Mouse (Mus musculus) heart, postnatal 0 days (tissue): ENCODE measurements around the gene Fgg. TPM values are rescaled to one million over a fixed set of nuclear protein-coding genes. Genes with fewer than 3 reads are reported as not detected.

Source experiments
- ATAC-seq: fragments of 200-750 bp; cut with Nextera tagmentation; 2 replicates; pipeline ENCODE4 v1.8.0; 2017; ENCODE audit warnings: low read depth, moderate number of reproducible peaks, moderate library complexity; ENCODE audit not compliant: insufficient read depth
- DNase-seq: peaks from one replicate; pipeline ENCODE4 v3.0.0-alpha.2; 2016; ENCODE audit warnings: low spot score
- H3K27ac ChIP-seq: fragments of 300-500 bp; sonication (generic); 2 replicates; pipeline ENCODE4 v1.5.1; 2014; ENCODE audit warnings: low read depth, mild to moderate bottlenecking
- H3K27me3 ChIP-seq: fragments of 300-500 bp; sonication (generic); 2 replicates; pipeline ENCODE4 v1.6.1; 2014; ENCODE audit warnings: low read length, mixed read lengths; ENCODE audit not compliant: control insufficient read depth, insufficient read depth
- H3K36me3 ChIP-seq: fragments of 300-500 bp; sonication (generic); replicated peaks from 2 replicates; pipeline ENCODE4 v1.6.1; 2014; ENCODE audit warnings: low read length, mixed read lengths; ENCODE audit not compliant: control insufficient read depth, insufficient read depth
- H3K4me1 ChIP-seq: fragments of 300-500 bp; sonication (generic); 2 replicates; pipeline ENCODE4 v1.6.1; 2014; ENCODE audit warnings: antibody characterized with exemption; ENCODE audit not compliant: control insufficient read depth, insufficient read depth
- H3K4me2 ChIP-seq: fragments of 300-500 bp; sonication (generic); 2 replicates; pipeline ENCODE4 v1.6.1; 2014; ENCODE audit warnings: low read depth, mild to moderate bottlenecking, low read length, moderate library complexity
- H3K4me3 ChIP-seq: fragments of 300-500 bp; sonication (generic); 2 replicates; pipeline ENCODE4 v1.5.1; 2014; ENCODE audit warnings: low read depth, low read length
- H3K9ac ChIP-seq: fragments of 300-500 bp; sonication (generic); replicated peaks from 2 replicates; pipeline ENCODE4 v1.6.1; 2014; ENCODE audit warnings: low read depth, low read length, mixed read lengths
- H3K9me3 ChIP-seq: fragments of 300-500 bp; sonication (generic); replicated peaks from 2 replicates; pipeline ENCODE4 v1.6.1; 2016; ENCODE audit warnings: low read length; ENCODE audit not compliant: control insufficient read depth
- CTCF ChIP-seq: IDR thresholded peaks from 2 replicates; pipeline ENCODE4 v1.5.1; 2016; ENCODE audit warnings: antibody characterized with exemption, control low read depth, low read depth
- EP300 ChIP-seq: IDR thresholded peaks from 2 replicates; pipeline ENCODE4 v1.6.1; 2016; ENCODE audit warnings: antibody characterized with exemption, low read depth
- WGBS: fragments of 180-500 bp; shearing (Covaris S2); extraction: QIAGEN DNeasy Blood & Tissue Kit; methylation state at CpG from one replicate; pipeline ENCODE4 v1.1.7; 2014; 5-methylcytosine and 5-hydroxymethylcytosine counted together
- polyA plus RNA-seq: library from polyadenylated mRNA; unstranded; fragments of >200 nt; fragmentation: Nextera tagmentation; extraction: Ambion mirVana; gene quantifications from 2 replicates; pipeline ENCODE4 v1.2.1, GENCODE M21; 2015
- total RNA-seq: library from RNA; depleted of rRNA; stranded (reverse); fragments of >200 nt; gene quantifications from 2 replicates; pipeline ENCODE4 v1.2.3, GENCODE M21; 2014; ENCODE audit warnings: low replicate concordance

Gene Fgg
- total and polyA plus RNA-seq, 2 experiments from 2014 or later = 0.26 to 2.4 TPM

DNA sequence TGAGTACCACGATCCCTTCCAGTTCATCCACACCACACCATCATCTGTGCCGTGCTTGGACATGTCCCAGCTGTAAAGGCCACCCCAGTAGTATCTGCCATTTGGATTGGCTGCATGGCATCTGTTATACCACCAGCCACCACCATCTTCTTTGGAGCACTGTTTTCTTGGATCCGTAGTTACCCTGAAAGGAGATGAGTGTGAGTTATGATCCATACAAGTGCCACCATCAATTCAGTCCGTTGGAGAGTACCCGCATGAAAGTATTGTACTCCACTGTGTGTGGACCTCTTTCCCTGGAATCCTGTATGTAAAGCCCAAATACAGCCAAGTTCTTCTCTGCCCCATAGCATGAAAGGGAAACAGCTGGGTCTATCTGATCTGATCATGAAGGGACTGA is 34.9 kb downstream of the Fgg start:
- no peak overlapping the region for H3K4me3 ChIP-seq
- TF ChIP-seq EP300 (no peak), CTCF (no peak)
- H3K4me1 ChIP-seq = no peaks in the 10 kb centered on the region
- no peak overlapping the region for H3K4me2 ChIP-seq
- DNase-seq = no peak
- H3K27me3 ChIP-seq = no peaks in the 10 kb centered on the region
- no peak overlapping the region for H3K27ac ChIP-seq
- H3K36me3 ChIP-seq = no peaks in the 10 kb centered on the region
- ATAC-seq = no peak
- WGBS = 85% methylated on average over 5 of the region's 5 CpGs
- no peaks in the 10 kb centered on the region for H3K9me3 ChIP-seq
- H3K9ac ChIP-seq = no peak overlapping the region

DNA sequence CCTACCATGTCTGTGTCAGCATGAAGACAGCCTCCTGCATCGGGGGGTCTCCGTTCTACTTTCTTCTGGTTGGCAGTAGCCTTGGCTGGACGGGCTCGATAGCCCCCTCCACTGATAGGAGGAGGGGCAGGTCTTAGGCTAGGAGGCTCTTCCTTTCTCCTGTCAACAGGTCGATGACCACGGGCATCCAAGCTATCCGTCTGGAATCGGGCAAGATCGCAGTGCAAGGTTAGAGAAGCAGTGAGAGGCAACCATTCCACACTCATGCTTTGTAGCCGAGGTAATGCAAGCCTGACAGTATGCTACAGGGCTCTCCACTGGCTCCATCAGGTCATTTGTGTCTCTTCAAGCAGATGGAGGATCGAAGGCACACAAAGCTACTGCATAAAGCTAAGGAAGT is 39.1 kb downstream of the Fgg start:
- no peak overlapping the region for H3K4me3 ChIP-seq
- H3K9me3 ChIP-seq = no peaks in the 10 kb centered on the region
- no peaks in the 10 kb centered on the region for H3K27me3 ChIP-seq
- no peak overlapping the region for H3K4me2 ChIP-seq
- ATAC-seq (no peak), DNase-seq (no peak)
- H3K4me1 ChIP-seq = no peaks in the 10 kb centered on the region
- H3K36me3 ChIP-seq = no peaks in the 10 kb centered on the region
- WGBS = 77% methylated on average over 11 of the region's 11 CpGs
- TF ChIP-seq EP300 (no peak), CTCF (no peak)
- H3K27ac ChIP-seq = no peak overlapping the region
- H3K9ac ChIP-seq = no peak overlapping the region

GRCm38 (mm10) chr3:83049680-83050079 is 42.2 kb downstream of the Fgg start, which contains the start of gene Fgb:
TSS of gene Fgb (minus strand) at chr3:83049863.
- Histone ChIP-seq H3K27me3 (no peaks in the 10 kb centered on the region), H3K4me2 (no peak within 1 kb of the TSS), H3K9me3 (no peaks in the 10 kb centered on the region), H3K9ac (no peak within 1 kb of the TSS), H3K36me3 (no peaks in the 10 kb centered on the region), H3K4me1 (no peaks in the 10 kb centered on the region), H3K4me3 (no peak within 1 kb of the TSS), H3K27ac (no peak within 1 kb of the TSS)
- TF ChIP-seq EP300 (no peak), CTCF (no peak)
- DNase-seq (no peak), ATAC-seq (no peak)
- 84% methylated on average over 8 of the region's 8 CpGs for WGBS

GRCm38 (mm10) chr3:83050661-83051060 is 43.1 kb downstream of the Fgg start:
- H3K4me1 ChIP-seq = no peaks in the 10 kb centered on the region
- H3K4me3 ChIP-seq = no peak overlapping the region
- H3K36me3 ChIP-seq = no peaks in the 10 kb centered on the region
- 63% methylated on average over 5 of the region's 5 CpGs for WGBS
- TF ChIP-seq CTCF (no peak), EP300 (no peak)
- no peak overlapping the region for H3K9ac ChIP-seq
- no peaks in the 10 kb centered on the region for H3K27me3 ChIP-seq
- H3K27ac ChIP-seq = no peak overlapping the region
- no peak overlapping the region for H3K4me2 ChIP-seq
- ATAC-seq (no peak), DNase-seq (no peak)
- no peaks in the 10 kb centered on the region for H3K9me3 ChIP-seq

DNA sequence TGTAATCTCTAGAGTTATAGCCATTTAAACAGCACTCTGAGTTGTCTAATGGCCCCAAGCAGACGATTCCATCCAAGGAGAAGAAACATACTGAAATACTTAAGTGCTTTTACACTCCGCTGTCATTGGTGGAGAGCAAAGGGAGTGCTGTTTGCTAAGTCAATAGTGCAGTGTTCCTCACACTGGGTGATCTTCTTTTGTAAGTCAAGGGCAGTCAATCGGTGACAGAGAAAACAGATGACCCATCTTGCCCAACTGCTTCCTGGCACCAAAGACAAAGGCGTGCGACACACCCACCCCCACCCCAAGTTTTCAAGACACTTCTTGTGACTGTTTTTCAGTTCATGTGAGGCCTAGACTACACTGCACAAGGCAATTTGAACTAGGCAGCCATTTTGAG is 44.6 kb downstream of the Fgg start:
- ATAC-seq = no peak
- 78% methylated on average over 5 of the region's 5 CpGs for WGBS

DNA sequence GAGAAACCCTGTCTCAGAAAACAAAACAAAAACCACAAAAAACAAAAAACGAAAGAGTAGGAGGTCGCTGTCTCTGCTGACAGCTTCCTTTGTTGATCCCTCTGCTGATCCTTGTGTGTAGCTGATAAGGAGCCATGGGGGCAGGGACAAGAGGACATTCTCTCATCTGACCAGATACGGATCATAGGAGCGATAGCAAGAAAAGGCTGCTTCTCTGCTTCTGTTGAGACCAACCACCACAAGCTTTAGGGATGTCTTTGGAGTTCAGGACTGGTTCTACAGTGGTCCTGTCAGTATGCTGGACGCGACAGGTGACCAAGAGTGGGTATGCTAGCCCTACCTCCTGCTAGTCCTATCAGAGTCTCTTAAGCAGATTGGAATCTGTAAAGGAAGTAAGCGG is 45.6 kb downstream of the Fgg start:
- peaks cover 7% of the 10 kb centered on the region for H3K4me1 ChIP-seq
- H3K27me3 ChIP-seq = no peaks in the 10 kb centered on the region
- ATAC-seq (no peak), DNase-seq (no peak)
- no peak overlapping the region for H3K4me2 ChIP-seq
- 68% methylated on average over 7 of the region's 7 CpGs for WGBS
- H3K9ac ChIP-seq = no peak overlapping the region
- TF ChIP-seq EP300 (no peak), CTCF (no peak)
- no peak overlapping the region for H3K4me3 ChIP-seq
- H3K27ac ChIP-seq = no peak overlapping the region
- no peaks in the 10 kb centered on the region for H3K9me3 ChIP-seq
- H3K36me3 ChIP-seq = 0 out of 2 replicates have a peak, but pooled peaks cover 3% of the 10 kb centered on the region

More for the DNA sequence above, 44.6 kb downstream of the Fgg start:
- no peak for TF ChIP-seq CTCF
- TF ChIP-seq EP300 = no peak
- Histone ChIP-seq H3K4me2 (no peak overlapping the region), H3K27ac (no peak overlapping the region), H3K36me3 (0 out of 2 replicates have a peak, but pooled peaks cover under 1% of the 10 kb centered on the region), H3K27me3 (no peaks in the 10 kb centered on the region), H3K4me1 (peaks cover 7% of the 10 kb centered on the region), H3K9me3 (no peaks in the 10 kb centered on the region), H3K4me3 (no peak overlapping the region), H3K9ac (no peak overlapping the region)
- DNase-seq = no peak
